Mouse (Mus musculus): ENCODE data around the gene Pced1b.
A peak's percentile ranks its signal among the peaks of the same experiment; 100 is the strongest.

The Pced1b gene

GRCm38 (mm10) chr15:97397793-97398192, 150.9 kb downstream of the Pced1b start:
- DNase-seq (ENCODE audit: low spot score in 2 of 2): no peak

GRCm38 (mm10) chr15:97400866-97401265, 154.0 kb downstream of the Pced1b start:
- DNase-seq (ENCODE audit: low spot score in 2 of 2): no peak

DNA sequence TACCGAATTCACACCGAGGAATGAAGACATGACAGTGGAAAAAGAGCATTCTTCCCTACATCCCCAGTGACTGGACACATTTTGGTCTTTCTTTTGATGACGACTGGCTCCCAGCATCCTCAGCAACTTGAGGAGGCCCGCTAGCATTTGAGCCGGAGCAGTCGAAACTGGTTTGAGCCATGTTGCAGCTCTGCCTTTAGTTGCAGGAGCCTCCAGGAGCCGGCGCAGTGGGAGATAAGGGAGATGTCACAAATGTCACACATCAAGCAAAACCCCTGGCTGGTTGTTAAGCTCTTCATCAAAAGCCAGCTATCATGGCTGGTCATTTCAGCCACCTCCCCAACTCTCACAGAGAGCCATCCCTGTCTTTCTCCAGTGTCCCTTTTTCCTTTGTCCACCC, 157.6 kb downstream of the Pced1b start:
- DNase-seq (ENCODE audit: low spot score in 2 of 2): no peak

- DNase-seq (ENCODE audit: low spot score in 2 of 2): no peak
Measured at GRCm38 (mm10) chr15:97404998-97405397, 158.1 kb downstream of the Pced1b start.

GRCm38 (mm10) chr15:97406105-97406504, 159.2 kb downstream of the Pced1b start:
- DNase-seq (ENCODE audit: low spot score in 2 of 2): no peak

DNA sequence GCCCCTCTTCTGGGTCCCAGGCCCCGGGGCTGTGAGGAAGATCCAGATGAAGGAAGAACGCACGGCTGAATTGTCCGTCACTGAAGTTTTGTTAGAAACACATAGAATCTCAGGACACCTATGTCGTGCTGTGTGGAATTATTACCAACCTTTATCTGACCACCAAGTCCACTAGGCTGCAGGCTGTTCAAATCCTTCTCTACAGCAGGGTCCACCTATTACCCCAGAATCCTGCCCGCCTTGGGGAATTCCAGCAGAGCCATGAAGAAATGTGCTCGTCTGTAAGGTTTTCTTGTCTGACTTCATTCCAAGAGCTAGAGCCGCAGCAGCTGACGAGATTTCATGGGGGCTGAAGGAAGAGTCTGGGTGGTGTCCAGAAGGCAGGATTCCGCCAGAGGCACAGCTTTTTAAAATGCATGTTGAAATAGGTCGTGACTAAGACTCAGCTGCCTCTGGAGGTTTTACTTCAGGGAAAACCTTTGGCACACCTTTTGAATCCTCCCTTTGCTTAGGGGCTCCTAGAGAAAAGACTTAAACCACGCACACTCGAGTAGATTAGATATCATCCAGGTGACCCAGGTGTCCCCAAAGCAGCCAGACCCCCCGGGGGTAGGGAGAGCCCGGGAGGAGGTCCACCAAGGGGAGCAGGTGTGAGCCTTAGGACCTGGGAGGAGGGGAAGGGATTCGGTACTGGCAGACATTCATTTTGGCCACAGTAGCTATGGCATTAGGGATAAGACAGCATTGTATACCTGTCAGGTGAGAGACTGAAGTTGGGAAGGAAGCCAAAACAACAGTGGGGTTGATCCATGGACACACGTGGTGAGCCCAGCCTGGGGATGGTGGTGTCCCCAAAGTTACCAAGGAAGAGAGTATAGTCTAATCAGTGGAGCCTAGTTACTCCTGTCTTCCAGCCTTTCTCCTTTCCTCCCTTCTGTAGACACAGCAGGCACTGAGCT, 160.9 kb downstream of the Pced1b start:
- DNase-seq (ENCODE audit: low spot score in 2 of 2): peak; percentile 36 to 56

GRCm38 (mm10) chr15:97411136-97411535, 164.2 kb downstream of the Pced1b start:
- DNase-seq (ENCODE audit: low spot score in 2 of 2): no peak

DNA sequence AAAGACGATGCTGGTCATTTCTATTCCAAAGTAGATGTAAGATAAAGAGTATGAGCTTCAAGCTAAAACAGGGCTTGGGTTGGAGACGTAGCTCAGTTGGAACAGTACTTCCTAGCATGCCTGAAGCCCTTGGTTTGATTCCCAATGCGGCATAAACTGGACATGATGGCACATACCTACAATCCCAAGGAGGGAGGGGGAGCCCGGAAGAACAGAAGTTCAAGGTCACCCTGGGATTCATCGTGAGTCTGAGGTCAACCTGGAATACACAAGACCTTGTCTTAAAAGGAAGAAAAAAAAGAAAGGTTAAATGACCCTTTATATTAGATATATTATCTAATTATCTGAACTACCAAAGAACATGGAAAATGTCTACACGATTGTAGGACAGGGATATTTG, 164.8 kb downstream of the Pced1b start:
- DNase-seq (ENCODE audit: low spot score in 2 of 2): no peak

GRCm38 (mm10) chr15:97412308-97412707, 165.4 kb downstream of the Pced1b start:
- no peak for DNase-seq (ENCODE audit: low spot score in 2 of 2)

DNA sequence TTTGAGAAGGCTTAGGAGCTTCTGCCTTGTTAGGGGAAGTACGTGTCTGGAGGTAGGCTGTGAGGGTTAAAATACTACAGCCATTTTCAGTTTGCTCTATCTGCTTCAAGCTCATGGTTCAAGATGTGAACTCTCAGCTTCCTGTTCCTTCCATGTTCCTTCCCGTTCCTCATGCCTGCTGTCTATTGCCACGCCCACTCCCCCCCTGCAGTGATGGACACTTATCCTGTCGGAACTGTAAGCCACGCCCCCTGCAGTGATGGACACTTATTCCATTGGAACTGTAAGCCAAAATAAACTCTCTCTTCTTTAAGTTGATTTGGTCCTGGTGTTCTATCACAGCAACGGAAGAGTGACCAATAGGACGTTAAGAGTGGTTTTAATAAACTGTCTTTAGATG, 166.0 kb downstream of the Pced1b start:
- DNase-seq (ENCODE audit: low spot score in 2 of 2): no peak

- DNase-seq (ENCODE audit: low spot score in 2 of 2): no peak
Measured at GRCm38 (mm10) chr15:97414718-97415413, 168.0 kb downstream of the Pced1b start.

DNA sequence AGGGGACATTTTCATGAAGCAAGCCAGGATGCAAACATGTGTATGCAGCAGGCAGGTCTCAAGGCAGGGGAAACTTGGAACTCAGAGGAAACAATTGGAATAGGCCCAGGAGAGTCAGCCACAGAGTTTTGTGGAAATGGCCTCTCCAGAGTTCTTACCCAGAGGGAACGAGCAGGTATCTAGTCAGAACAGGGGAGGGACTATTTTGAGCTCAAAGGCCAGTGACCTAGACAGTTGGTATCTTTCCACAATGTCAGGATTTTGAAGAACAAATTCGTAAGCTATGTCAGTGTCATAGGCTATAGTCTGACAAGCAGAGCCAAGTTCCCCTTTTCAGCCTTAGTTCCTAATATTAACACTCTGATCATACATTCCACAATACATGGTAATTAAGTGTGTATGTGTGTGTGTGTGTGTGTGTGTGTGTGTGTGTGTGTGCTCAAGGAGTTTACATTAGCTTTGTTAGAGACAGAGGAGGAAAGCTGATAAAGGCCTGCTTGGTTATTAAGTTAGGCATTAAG, 168.6 kb downstream of the Pced1b start:
- DNase-seq (ENCODE audit: low spot score in 2 of 2): no peak

DNA sequence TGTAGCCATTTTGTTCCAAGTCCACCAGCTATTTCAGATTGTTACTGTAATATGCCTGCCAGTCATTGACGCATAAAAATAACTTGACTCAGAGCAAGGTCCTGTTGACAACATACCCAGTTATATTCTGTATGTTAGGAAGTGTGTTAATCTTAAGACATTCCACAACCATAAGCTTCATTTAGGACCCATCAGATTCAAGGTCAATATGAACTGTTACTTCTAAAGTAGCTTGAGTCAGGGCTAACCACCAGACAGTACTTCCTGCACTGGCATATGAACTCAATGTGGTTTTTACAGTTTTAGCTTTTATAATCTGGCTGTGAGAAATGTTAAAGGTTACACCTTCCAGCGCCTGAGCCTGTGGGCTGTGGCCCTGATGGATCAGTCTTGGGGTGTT, 173.4 kb downstream of the Pced1b start:
- DNase-seq (ENCODE audit: low spot score in 2 of 2): no peak

DNA sequence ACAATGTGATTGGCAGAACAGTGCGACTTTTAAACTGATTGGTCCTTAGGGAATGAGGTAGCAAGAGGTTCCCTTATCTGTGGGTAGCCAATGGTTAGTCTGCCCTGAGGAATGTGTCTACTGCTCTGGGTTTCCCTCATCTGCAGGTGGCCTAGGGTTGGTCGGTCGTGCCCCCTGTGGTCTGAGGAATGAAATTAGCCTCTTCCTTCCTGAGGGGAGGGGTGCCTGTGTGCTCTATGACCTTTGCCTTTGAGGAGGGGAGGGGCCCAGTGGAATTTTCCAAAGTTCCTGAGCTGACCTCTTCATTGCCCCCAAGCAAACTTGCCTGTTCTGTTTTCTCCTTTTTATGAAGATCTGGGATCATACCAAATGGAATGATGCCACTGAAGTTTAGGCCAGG, 174.6 kb downstream of the Pced1b start:
- no peak for DNase-seq (ENCODE audit: low spot score in 2 of 2)

DNA sequence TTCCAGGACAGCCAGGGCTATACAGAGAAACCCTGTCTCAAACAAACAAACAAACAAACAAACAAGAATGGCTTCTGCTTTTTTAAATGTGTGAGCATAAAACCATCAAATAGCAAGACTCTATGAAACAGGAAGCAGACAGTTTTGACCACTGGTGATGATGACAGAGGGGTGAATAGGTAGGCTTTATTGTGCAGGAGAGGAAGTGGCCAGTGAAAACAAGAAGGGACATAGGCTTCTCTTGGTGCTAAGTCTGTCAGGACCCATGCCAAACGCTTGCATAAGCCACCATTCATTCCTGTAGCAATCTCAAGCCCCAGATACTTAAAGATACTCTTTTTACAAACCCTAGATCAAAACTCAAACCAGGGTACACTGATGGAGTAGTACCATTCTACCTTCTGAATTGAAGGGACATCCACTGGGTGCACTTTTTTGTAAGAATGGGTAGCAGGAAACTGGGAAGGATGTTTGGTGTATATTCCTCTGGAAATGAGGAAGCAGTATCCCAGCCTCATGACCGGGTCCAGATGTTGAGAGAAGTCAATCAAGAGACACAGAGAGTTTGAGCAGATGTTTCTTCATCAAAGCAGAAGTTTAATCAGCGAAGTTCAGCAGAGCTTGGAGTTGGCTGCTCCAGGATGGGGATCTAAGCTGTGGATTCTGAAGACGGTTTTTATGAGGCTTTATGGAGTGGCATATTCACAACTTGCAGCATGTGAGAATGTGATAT, 175.5 kb downstream of the Pced1b start:
- no peak for DNase-seq (ENCODE audit: low spot score in 2 of 2)

- DNase-seq (ENCODE audit: low spot score in 2 of 2): no peak
Measured at GRCm38 (mm10) chr15:97424375-97424774, 177.5 kb downstream of the Pced1b start.

DNA sequence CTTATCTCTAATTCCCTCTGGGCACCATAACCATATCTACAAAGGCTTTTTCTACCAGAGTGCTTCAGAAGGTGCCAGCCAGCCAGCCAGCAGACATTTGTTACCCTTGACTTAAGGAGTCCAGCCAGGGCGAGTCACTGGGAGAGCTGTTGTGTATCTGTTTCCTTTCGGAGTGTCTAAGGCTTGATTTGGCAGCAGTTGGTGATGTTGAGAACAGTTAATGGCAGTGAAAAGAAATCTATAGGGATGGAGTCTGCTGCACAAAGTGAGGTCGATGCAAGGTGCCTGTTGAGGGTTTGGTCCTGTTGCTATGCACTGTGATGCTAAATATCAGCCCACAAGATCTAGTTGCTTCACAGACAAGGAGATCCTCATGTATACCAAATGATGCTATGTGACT, 178.1 kb downstream of the Pced1b start:
- no peak for DNase-seq (ENCODE audit: low spot score in 2 of 2)

GRCm38 (mm10) chr15:97429201-97429900, 182.4 kb downstream of the Pced1b start:
- no peak for DNase-seq (ENCODE audit: low spot score in 2 of 2)

DNA sequence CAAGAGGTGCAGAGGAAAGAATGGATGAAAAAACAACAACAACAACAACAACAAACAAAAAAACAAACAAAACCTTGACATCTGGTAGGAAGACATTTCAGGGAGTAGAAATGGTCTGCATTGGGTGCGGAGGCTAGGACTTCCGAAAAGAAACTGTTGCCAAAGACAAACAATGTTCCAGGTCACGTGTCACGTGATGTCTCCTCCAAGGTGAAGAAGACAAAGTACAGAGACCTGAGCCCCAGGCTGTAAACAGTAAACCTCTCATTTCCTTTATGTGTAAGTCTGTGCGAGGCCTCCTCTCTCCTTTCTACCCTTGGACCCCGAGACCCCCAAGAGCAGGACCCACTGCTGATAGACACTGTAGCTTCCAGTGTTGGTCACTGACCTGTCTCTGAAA, 184.6 kb downstream of the Pced1b start:
- DNase-seq (ENCODE audit: low spot score in 2 of 2): no peak

- DNase-seq (ENCODE audit: low spot score in 2 of 2): no peak
Measured at GRCm38 (mm10) chr15:97432221-97432620, 185.3 kb downstream of the Pced1b start.

Data from right cerebral cortex, postnatal 10 days (tissue).